Mouse (Mus musculus) cerebellum, adult 11 months (tissue): ENCODE measurements around the gene Gzmg.
"Not testable (repeated sequence)": the region's sequence is repeated elsewhere in the genome, so short reads cannot be mapped to it uniquely, and the experiment has no call there.

Experiments used
- DNase-seq: peaks from one replicate; pipeline ENCODE4 v3.0.0; 2022

Gene Gzmg

DNA sequence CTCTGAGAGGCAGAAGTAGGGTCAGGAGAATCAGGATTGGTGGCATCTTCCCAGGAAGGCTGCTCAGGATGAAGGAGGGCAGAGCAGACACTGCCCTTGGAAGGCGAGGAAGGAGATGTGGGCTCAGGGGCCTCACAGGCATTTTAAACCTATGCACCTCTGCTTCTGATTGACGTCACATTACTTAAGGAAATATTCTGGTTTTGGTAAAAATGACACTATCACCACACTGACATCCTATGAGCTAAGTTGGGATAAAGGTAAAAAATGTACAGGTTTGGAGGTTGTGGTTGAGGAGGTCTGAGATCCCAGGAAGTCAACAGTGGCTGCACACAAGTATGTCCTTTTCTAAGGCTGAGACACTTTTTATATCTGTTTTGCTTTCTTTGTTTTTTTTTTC lies at the start of gene Gzmg:
Gene Gzmg, minus strand, starts transcription at position 101 of the 400 bp plus-strand sequence.
- not testable (repeated sequence) for DNase-seq

- no peak for DNase-seq
Observed at GRCm38 (mm10) chr14:56205613-56206012, 46.2 kb upstream of the Gzmg start.

GRCm38 (mm10) chr14:56205021-56205420 lies 45.6 kb upstream of the Gzmg start:
- DNase-seq: not testable (repeated sequence)

- peak; percentile 34 for DNase-seq
Observed at GRCm38 (mm10) chr14:56203975-56204374, 44.6 kb upstream of the Gzmg start.

GRCm38 (mm10) chr14:56186946-56187345 lies 27.6 kb upstream of the Gzmg start:
- no peak for DNase-seq

DNA sequence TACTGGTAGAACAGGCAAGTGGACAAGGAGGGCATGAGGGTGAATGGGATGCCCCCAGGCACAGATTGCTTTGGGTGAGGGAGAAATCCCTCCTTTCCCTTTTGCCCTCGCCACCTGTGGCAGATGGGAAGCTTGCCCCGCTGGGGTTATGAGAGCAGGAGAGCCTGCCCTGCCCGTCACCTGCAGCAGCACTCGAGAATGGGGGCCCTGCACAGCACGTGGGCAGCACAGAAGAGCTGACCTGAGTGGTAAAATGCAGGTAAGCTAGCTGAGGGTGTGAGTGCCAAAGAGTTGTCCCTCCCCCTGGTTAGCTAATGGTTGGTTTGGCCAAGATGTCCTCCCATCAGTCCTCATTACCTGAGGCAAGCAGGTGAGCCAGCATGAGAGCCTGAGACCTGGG lies 27.1 kb upstream of the Gzmg start:
- no peak for DNase-seq

GRCm38 (mm10) chr14:56177651-56178050 lies 18.3 kb upstream of the Gzmg start:
- not testable (repeated sequence) for DNase-seq

- no peak for DNase-seq
Observed at GRCm38 (mm10) chr14:56174499-56174898, 15.1 kb upstream of the Gzmg start, which contains the start of gene Gzmn. TSS of gene Gzmn (minus strand) at chr14:56174599.

DNA sequence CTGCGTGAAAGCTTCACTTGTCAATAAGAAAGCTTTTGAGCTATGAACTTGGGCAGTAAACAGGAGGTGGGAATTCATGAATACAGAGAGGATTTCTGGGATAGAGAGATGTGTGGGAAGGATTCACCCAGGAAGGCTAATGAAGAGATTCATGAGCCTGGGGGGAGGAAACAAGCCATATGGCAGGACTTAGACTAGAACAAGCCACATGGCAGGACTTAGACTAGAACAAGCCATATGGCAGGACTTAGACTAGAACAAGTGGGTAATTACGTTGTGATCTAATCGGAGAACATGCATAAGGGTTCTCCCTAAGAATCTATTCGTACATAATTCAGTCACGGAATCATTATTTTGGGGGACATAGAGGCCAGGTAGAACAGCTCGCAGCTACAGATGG lies 14.0 kb upstream of the Gzmg start:
- DNase-seq: peak; percentile 16

DNA sequence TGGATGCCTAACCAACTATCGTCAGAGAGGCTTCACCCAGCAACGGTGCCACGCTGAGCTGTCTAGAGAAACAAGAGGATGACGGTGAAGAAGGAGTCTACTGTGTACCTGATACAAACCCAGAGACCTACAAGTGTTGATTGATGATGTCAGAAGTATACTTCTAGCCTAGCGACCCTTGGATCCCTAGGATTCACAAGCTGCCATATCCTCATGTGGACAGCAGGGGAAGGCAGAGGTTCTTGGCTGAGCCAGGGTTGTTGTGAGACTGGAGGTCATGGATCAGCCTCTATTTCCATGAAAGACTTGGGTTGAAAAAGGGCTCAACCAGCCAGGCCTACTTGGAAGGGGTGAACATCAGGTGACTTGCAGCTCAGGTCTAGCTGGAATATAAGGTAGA lies 13.4 kb upstream of the Gzmg start:
- no peak for DNase-seq

DNA sequence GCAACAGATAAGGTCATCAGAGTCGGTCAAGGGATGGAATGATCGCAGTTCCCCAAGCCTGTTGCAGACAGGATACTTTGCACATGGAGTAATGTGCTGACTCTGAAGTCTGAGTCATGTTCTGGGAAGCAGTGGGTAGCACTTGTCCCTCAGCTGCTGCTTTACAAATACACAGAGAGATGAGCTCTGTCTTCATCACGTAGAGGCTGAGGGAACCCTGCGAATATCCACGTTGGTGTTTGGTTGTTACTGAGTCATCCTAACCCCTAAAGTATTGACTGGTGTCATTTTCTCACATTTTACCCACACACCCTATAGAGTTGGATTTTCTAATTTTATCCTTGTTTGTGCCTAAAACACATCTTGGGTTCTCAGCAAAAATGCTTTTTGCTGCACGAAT lies 8.6 kb upstream of the Gzmg start:
- DNase-seq: no peak

GRCm38 (mm10) chr14:56162109-56162508 lies 2.7 kb upstream of the Gzmg start:
- peak; percentile 46 for DNase-seq

DNA sequence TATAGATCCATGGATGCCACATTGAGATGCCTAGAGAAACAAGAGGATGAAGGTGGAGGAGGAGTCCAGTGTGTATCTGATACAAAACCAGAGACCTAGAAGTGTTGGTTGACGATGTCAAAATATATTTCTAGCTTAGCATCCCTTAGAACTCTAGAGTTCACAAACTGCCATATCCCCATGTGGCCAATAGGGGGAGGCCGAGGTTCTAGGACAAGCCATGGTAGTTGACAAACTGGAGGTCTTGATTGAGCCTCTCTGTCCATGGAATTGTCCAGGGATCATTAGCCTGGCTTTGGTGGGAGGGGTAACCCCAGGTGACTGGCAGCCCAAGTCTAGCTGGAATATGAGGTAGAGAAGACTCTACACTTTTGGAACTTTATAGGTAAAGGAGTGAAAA lies 4.0 kb downstream of the Gzmg start:
- no peak for DNase-seq

GRCm38 (mm10) chr14:56133675-56134074 lies 25.7 kb downstream of the Gzmg start:
- peak; percentile 7 for DNase-seq

GRCm38 (mm10) chr14:56132508-56132907 lies 26.9 kb downstream of the Gzmg start, which contains the start of gene Gzmd:
TSS of gene Gzmd (minus strand) at chr14:56132608.
- not testable (repeated sequence) for DNase-seq

- no peak for DNase-seq
Observed at GRCm38 (mm10) chr14:56128341-56128740, 31.0 kb downstream of the Gzmg start.

- no peak for DNase-seq
Observed at GRCm38 (mm10) chr14:56123516-56123915, 35.9 kb downstream of the Gzmg start.

GRCm38 (mm10) chr14:56120525-56120924 lies 38.9 kb downstream of the Gzmg start, which contains the start of gene Gzme:
TSS of gene Gzme (minus strand) at chr14:56120625.
- DNase-seq: no peak

GRCm38 (mm10) chr14:56115531-56116310 lies 43.7 kb downstream of the Gzmg start:
- DNase-seq: not testable (repeated sequence)
